ENCODE assay signal across 15 mouse cellular contexts in genomic region chr9:118703146-118703545, GRCm38 (mm10).
DNase-seq lines count a peak whose midpoint lies in the region; ATAC-seq and TF ChIP-seq lines count a peak whose summit lies in the region.
"Had no signal": no experiment of that assay in that cellular context is flagged by ENCODE, and none has a peak within 500 bp of the region (broad histone marks: within the 10 kb centered on the region; RNA-seq: fewer than 3 reads in every experiment).

No protein-coding gene starts in this region.

- TF ChIP-seq CTCF in forebrain, postnatal 0 days (IDR thresholded peaks at IDR 0.05; ENCODE audit: low read depth), result peak; percentile 29; the same call in 1 of the 2 replicates
- peak; percentile 47 for TF ChIP-seq CTCF in liver, postnatal 0 days (IDR thresholded peaks at IDR 0.05; ENCODE audit: low read depth)
- peak; percentile 40 for TF ChIP-seq CTCF in ES-Bruce4 (IDR thresholded peaks at IDR 0.05; ENCODE audit: low read depth, low read length)
- TF ChIP-seq CTCF in embryonic fibroblast, embryonic 13.5 days (IDR thresholded peaks at IDR 0.05; ENCODE audit: borderline replicate concordance, insufficient read depth, low read length), result peak; percentile 5; the same call in 1 of the 2 replicates

- DNase-seq in forebrain, postnatal 0 days, result no peak
- no peak for DNase-seq in liver, postnatal 0 days
- DNase-seq in liver, embryonic 11.5 days (ENCODE audit: low spot score), result no peak
- no peak for DNase-seq in cerebellum, adult 11 months
- DNase-seq in urinary bladder, postnatal 10 days (ENCODE audit: low spot score), result no peak
- DNase-seq: adrenal gland, postnatal 25 days; cerebellum, adult 11-12 months; embryo, embryonic 11 days; right cerebral cortex, postnatal 14 days had no signal

- H3K4me3 ChIP-seq in forebrain, postnatal 0 days (ENCODE audit: low read depth, low read length), result no peak overlapping the region
- H3K4me3 ChIP-seq in forebrain, embryonic 12.5 days (replicated peaks), result no peak overlapping the region
- H3K4me3 ChIP-seq in liver, postnatal 0 days (ENCODE audit: low read depth, low read length), result no peak overlapping the region
- H3K4me3 ChIP-seq in liver, embryonic 11.5 days (ENCODE audit: low read depth, low read length), result no peak overlapping the region
- no peak overlapping the region for H3K4me3 ChIP-seq in ES-Bruce4 (ENCODE audit: low read depth, low read length)
- no peak overlapping the region for H3K4me3 ChIP-seq in embryonic fibroblast, embryonic 13.5 days (ENCODE audit: insufficient read depth, low read length)
- H3K4me3 ChIP-seq: erythroblast, embryonic 14.5 days; left cerebral cortex, adult 2 months; limb, embryonic 15.5 days had no signal

- WGBS in forebrain, postnatal 0 days, result 91% methylated on average over 3 of the region's 3 CpGs
- 92% methylated on average over 3 of the region's 3 CpGs for WGBS in forebrain, embryonic 12.5 days
- 87% methylated on average over 3 of the region's 3 CpGs for WGBS in liver, postnatal 0 days (ENCODE audit: insufficient replicate concordance)
- 96% methylated on average over 3 of the region's 3 CpGs for WGBS in liver, embryonic 11.5 days

- no peak for TF ChIP-seq EP300 in liver, postnatal 0 days (IDR thresholded peaks at IDR 0.05; ENCODE audit: low read depth)
- no peak for TF ChIP-seq EP300 in ES-Bruce4 (IDR thresholded peaks at IDR 0.05; ENCODE audit: insufficient read depth, low read depth, low read length)

- no peak overlapping the region for H3K9ac ChIP-seq in forebrain, postnatal 0 days
- H3K9ac ChIP-seq in forebrain, embryonic 12.5 days, result no peak overlapping the region
- H3K9ac ChIP-seq in liver, postnatal 0 days (replicated peaks), result no peak overlapping the region
- H3K9ac ChIP-seq in liver, embryonic 11.5 days (ENCODE audit: low read depth, low read length), result no peak overlapping the region
- H3K9ac ChIP-seq in ES-Bruce4 (ENCODE audit: low read depth, poor library complexity, severe bottlenecking), result no peak overlapping the region
- H3K9ac ChIP-seq: limb, embryonic 15.5 days had no signal

- H3K4me2 ChIP-seq in forebrain, postnatal 0 days (ENCODE audit: low read depth), result no peak overlapping the region
- H3K4me2 ChIP-seq in forebrain, embryonic 12.5 days, result no peak overlapping the region
- H3K4me2 ChIP-seq in liver, postnatal 0 days (ENCODE audit: low read depth, low read length), result no peak overlapping the region
- no peak overlapping the region for H3K4me2 ChIP-seq in liver, embryonic 11.5 days
- H3K4me2 ChIP-seq: limb, embryonic 15.5 days had no signal

- H3K27ac ChIP-seq in forebrain, postnatal 0 days (ENCODE audit: low read depth, low read length), result no peak overlapping the region
- no peak overlapping the region for H3K27ac ChIP-seq in forebrain, embryonic 12.5 days
- H3K27ac ChIP-seq in liver, postnatal 0 days (ENCODE audit: low read depth), result no peak overlapping the region
- no peak overlapping the region for H3K27ac ChIP-seq in liver, embryonic 11.5 days (ENCODE audit: low read depth, low read length)
- H3K27ac ChIP-seq in ES-Bruce4 (ENCODE audit: insufficient read depth, low read length), result no peak overlapping the region
- no peak overlapping the region for H3K27ac ChIP-seq in embryonic fibroblast, embryonic 13.5 days (ENCODE audit: insufficient read depth, low read length)
- H3K27ac ChIP-seq: left cerebral cortex, adult 2 months; limb, embryonic 15.5 days had no signal

- no peaks in the 10 kb centered on the region for H3K36me3 ChIP-seq in forebrain, postnatal 0 days (ENCODE audit: insufficient read depth)
- no peaks in the 10 kb centered on the region for H3K36me3 ChIP-seq in forebrain, embryonic 12.5 days (replicated peaks)
- H3K36me3 ChIP-seq in liver, postnatal 0 days (replicated peaks; ENCODE audit: insufficient read depth, low read length), result no peaks in the 10 kb centered on the region
- H3K36me3 ChIP-seq in liver, embryonic 11.5 days (ENCODE audit: control insufficient read depth, insufficient read depth, low read length), result no peaks in the 10 kb centered on the region
- H3K36me3 ChIP-seq in ES-Bruce4 (ENCODE audit: control insufficient read depth, insufficient read depth, low read length, poor library complexity, severe bottlenecking), result no peaks in the 10 kb centered on the region

- H3K9me3 ChIP-seq in forebrain, postnatal 0 days (ENCODE audit: low read length), result no peaks in the 10 kb centered on the region
- no peaks in the 10 kb centered on the region for H3K9me3 ChIP-seq in forebrain, embryonic 12.5 days
- H3K9me3 ChIP-seq in liver, postnatal 0 days (ENCODE audit: low read length), result no peaks in the 10 kb centered on the region
- H3K9me3 ChIP-seq in liver, embryonic 11.5 days (ENCODE audit: control insufficient read depth, low read length), result no peaks in the 10 kb centered on the region
- no peaks in the 10 kb centered on the region for H3K9me3 ChIP-seq in ES-Bruce4 (replicated peaks; ENCODE audit: control insufficient read depth, insufficient read depth, low read length, poor library complexity, severe bottlenecking)
- H3K9me3 ChIP-seq: limb, embryonic 15.5 days had no signal

- no peak for ATAC-seq in forebrain, postnatal 0 days
- no peak for ATAC-seq in forebrain, embryonic 12.5 days (ENCODE audit: low FRiP score)
- no peak for ATAC-seq in liver, postnatal 0 days
- ATAC-seq in liver, embryonic 11.5 days (replicated peaks; ENCODE audit: low FRiP score), result no peak

- no peak for TF ChIP-seq POLR2A in ES-Bruce4 (IDR thresholded peaks at IDR 0.05; ENCODE audit: insufficient read depth, low read length)
- no peak for TF ChIP-seq POLR2A in embryonic fibroblast, embryonic 13.5 days (IDR thresholded peaks at IDR 0.05; ENCODE audit: low read depth, low read length)

- H3K27me3 ChIP-seq in forebrain, postnatal 0 days (ENCODE audit: insufficient read depth, low read length), result no peaks in the 10 kb centered on the region; the same call in 1 of the 2 replicates
- H3K27me3 ChIP-seq in forebrain, embryonic 12.5 days, result no peaks in the 10 kb centered on the region
- H3K27me3 ChIP-seq in liver, postnatal 0 days (ENCODE audit: insufficient read depth, low read length), result no peaks in the 10 kb centered on the region
- H3K27me3 ChIP-seq in liver, embryonic 11.5 days (replicated peaks; ENCODE audit: control insufficient read depth, insufficient read depth, low read length), result no peaks in the 10 kb centered on the region
- H3K27me3 ChIP-seq in ES-Bruce4 (ENCODE audit: control insufficient read depth, insufficient read depth, low read length, poor library complexity, severe bottlenecking), result no peaks in the 10 kb centered on the region
- H3K27me3 ChIP-seq: limb, embryonic 15.5 days had no signal

- H3K4me1 ChIP-seq in forebrain, postnatal 0 days (ENCODE audit: insufficient read depth), result peaks cover 7% of the 10 kb centered on the region; the same call in 1 of the 2 replicates
- H3K4me1 ChIP-seq in forebrain, embryonic 12.5 days, result 0 out of 2 replicates have a peak, but pooled peaks cover 8% of the 10 kb centered on the region
- no peaks in the 10 kb centered on the region for H3K4me1 ChIP-seq in liver, postnatal 0 days (ENCODE audit: insufficient read depth)
- peaks cover 19% of the 10 kb centered on the region for H3K4me1 ChIP-seq in liver, embryonic 11.5 days (replicated peaks; ENCODE audit: control insufficient read depth, insufficient read depth, low read length)
- no peaks in the 10 kb centered on the region for H3K4me1 ChIP-seq in ES-Bruce4 (ENCODE audit: control insufficient read depth, insufficient read depth, low read length)
- H3K4me1 ChIP-seq in embryonic fibroblast, embryonic 13.5 days (ENCODE audit: control insufficient read depth, insufficient read depth, low read length), result peaks cover 7% of the 10 kb centered on the region; the same call in 1 of the 2 replicates
